Mouse (Mus musculus) ES-E14 (cell line): ENCODE data around the gene Bcas2.

Experiments
- HCFC1 ChIP-seq: IDR thresholded peaks from 2 replicates; pipeline ENCODE4 v1.6.1; 2012; ENCODE audit warnings: low read length, inconsistent platforms, borderline replicate concordance; ENCODE audit not compliant: insufficient read depth
- ZC3H11A ChIP-seq: IDR thresholded peaks from 2 replicates; pipeline ENCODE4 v1.6.1; 2012; ENCODE audit warnings: low read depth, mild to moderate bottlenecking, inconsistent platforms, low read length, borderline replicate concordance
- ZNF384 ChIP-seq: IDR thresholded peaks from 2 replicates; pipeline ENCODE4 v1.6.1; 2012; ENCODE audit warnings: low read depth, low read length, inconsistent platforms

DNA sequence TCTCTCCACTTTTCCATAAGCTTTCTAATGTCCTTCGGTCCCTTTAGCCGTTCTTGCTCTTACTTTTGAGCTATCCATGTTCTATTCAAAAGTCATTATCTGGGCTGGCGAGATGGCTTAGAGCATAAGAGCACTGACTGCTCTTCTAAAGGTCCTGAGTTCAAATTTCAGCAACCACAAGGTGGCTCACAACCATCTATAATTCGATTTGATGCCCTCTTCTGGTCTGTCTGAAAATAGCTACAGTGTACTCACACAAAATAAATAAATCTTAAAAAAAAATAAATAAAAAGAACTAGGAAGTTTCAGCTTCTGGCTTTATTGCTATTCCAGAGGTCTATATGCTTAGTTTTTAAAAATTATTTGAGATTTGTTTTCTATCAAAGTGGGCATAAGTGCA is 23.7 kb upstream of the Bcas2 start:
- TF ChIP-seq ZC3H11A (no peak), HCFC1 (no peak), ZNF384 (no peak)
